Mouse (Mus musculus): ENCODE results near the gene Bin2.
A peak's percentile ranks its signal among the peaks of the same experiment; 100 is the strongest.
"Not testable (repeated sequence)": the region's sequence is repeated elsewhere in the genome, so short reads cannot be mapped to it uniquely, and the experiment has no call there.

Gene Bin2

GRCm38 (mm10) chr15:100615825-100616220, 53.5 kb downstream of the Bin2 start:
- peak; percentile 81 for DNase-seq (ENCODE audit: low spot score)

DNA sequence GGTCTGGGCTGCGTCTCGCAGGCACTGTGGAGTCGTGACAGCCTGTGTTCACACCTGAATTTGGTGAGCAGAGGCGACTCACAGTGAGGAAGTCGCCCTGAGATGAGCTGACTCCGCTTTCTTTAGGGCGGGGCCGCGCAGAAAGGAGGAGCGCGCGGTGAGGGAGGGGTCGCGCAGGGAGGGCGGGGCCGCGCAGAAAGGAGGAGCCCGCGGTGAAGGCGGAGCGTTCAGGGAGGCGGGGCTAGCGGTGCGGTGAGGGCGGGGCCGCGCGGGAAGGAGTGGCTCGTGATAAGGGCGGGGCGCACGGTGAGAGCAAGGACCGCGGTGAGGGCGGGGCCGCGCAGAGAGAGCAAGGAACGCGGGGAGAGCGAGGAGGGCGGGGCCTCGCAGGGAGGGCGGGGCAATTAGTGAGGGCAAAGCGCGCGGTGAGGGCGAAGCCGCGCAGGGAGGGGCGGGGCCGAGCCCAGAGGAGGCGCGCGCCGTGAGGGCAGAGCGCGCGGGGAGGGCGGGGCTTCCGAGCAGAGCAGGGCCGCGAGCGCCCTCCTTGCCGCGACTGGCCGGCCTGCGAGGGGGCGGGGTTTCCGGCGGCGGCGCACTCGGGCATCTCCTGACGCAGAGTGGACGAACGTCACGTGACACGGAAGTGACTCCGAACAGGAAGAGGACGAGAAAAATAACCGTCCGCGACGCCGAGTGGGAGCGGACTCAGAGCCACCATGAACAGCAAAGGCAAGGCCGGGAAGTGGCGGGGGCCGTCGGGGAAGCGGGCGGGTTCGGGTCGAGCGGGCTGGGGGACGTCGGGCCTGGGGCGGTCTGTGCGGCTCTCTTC, 54.1 kb downstream of the Bin2 start, which contains the start of gene Dazap2:
Dazap2 (plus strand) TSS at position 354 of the 829 bp plus-strand sequence.
- peak; percentile 94 for DNase-seq (ENCODE audit: low spot score)

DNA sequence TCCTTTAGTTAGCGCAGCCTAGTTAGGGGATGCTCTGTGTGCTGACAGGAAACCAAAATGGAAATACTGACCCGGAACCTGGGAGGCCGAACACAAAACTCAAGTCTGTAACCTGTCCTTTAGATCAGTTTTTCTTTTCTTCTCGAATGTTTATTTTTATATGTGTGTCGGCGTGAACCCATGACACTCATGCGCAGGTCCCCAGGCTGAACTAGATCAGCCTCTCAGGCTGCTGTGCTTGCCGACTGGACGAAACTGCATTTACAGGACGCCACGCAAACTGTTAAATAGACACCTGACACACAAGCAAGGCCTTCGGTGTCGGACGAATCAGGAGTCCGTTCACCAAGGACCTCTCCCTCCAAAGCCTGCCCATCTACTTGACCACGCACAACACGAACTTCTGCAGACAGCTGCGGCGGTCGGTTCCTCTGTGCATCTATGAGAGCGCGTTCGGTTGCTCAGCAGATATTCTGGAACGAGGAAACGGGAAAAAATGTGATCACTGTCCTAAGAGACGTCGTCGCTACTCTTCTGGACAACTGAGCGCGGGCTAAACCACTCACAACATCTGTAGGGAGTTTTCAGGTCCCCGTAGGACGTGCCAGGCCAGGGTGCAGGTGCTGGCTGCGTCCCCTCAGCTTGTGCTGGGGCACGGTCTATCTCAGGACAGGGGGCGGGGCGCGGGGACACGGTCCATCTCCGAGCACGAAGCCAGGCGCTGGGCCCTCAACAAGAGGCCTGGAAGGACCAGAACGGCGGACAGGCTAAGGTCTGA, 54.9 kb downstream of the Bin2 start:
- DNase-seq (ENCODE audit: low spot score), result no peak

DNA sequence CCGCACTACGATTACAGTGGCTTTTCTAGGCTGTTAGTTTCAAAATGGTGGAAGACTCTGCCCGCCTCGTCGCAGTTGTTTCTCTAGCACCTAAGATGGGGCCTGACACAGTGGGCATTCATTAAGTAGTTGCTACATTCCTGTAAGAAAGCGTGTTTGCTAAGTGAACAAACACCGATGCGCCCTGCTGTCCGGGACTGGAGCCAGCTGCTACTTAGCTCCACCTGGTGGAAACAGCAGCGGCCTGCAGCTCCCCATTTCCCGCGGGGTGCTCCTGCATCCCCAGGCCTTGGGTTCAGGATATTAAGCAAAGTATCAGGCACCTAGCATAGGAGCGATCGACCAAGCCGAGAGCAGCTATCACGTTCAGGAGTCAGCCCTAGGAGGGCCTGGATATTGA, 55.8 kb downstream of the Bin2 start:
- peak; percentile 63 for DNase-seq (ENCODE audit: low spot score)

GRCm38 (mm10) chr15:100612432-100612831, 56.9 kb downstream of the Bin2 start:
- DNase-seq (ENCODE audit: low spot score), result no peak

- no peak for DNase-seq (ENCODE audit: low spot score)
Measured at GRCm38 (mm10) chr15:100611951-100612350, 57.4 kb downstream of the Bin2 start.

GRCm38 (mm10) chr15:100606677-100607076, 62.7 kb downstream of the Bin2 start:
- not testable (repeated sequence) for DNase-seq (ENCODE audit: low spot score)

DNA sequence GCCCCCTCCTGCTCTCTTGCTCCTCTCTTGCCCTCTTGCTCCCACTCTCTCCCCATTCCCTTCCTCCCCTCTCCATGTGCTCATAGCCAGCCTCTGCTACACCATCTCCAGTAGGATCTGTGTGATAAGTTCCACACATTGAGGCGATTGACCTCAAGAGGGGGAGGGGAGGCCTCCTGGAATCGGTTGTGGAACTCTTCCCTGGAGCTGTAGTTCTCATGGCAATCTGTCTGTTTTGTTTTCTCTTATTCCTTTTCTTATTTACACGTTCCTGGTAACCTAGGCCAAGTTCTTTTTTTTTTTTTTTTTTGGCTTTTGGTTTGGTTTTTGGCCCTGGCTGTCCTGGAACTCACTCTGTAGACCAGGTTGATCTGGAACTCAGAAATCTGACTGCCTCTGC, 67.7 kb downstream of the Bin2 start:
- no peak for DNase-seq (ENCODE audit: low spot score)

- no peak for DNase-seq (ENCODE audit: low spot score)
Measured at GRCm38 (mm10) chr15:100600696-100601272, 68.6 kb downstream of the Bin2 start.

DNA sequence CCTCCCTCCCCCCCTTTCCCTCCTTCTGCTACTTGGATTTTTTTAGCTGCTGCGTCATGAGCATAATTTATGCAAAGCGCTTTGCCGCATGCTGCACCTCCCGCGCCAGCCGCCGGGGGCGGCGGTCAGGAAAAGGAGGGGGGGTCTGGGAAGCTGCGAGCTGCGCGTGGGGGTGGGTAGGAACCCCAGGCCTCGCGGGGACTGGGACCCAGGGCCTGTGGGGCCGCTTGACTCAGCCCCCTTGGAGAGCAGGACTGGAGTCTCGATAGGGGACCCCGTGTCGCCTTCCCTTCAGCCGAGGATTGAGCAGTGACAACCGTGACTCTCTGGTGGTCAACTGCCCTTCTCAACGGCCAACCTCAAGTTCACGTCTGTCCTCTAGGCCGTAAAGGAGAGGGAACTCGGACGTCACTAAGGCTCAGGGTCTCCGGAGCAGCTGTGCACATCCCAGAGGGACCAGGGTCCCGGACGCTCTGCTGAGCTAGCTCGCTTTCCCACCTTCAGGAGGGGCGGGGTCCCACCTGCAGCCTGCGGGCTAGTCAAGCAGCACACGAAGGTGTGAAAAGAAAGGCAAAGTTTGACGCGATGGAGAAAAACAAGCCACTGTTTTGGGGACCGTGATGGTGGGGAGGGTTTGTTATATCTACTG, 69.2 kb downstream of the Bin2 start:
- DNase-seq (ENCODE audit: low spot score), result peak; percentile 42

DNA sequence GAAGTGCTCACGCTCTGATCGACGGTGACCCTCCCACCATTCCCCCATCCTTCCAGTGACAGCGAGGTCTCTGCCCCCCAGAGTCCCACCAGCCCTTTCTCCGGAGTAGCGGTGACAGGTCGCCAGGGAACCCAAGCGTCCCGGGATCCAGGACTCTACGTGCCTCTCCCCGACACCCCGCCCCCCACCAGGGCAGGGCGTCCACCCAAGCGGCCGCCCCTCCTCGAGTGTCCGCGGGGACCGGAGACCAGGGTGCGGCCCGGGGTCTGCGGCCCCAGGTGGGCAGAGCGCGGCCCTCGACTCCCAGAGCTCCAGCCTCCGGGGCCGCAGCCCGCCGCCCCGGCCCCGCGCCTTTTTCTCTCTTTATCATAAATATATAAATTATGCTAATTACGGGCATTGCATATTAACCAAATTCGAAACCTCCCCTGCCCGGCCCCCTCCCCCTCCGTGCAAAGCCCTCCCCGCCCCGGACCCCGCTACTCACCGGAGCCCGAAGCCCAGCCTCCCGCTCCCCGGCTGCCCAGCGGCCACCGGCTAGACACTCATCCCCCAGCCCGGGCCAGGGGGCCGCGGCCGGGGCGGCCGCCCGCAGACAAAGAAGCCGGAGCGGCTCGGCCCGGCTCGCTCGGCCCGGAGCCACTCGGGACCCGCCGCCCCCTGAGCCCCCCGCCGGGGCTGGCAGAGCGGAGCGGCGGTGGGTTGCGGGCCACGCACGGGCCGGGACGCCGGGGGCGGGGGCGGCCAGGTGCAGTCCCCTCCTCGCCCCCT, 69.9 kb downstream of the Bin2 start, which contains the start of gene Pou6f1:
Pou6f1 (minus strand) TSS at position 709 of the 771 bp plus-strand sequence.
- peak; percentile 39 for DNase-seq (ENCODE audit: low spot score)

DNA sequence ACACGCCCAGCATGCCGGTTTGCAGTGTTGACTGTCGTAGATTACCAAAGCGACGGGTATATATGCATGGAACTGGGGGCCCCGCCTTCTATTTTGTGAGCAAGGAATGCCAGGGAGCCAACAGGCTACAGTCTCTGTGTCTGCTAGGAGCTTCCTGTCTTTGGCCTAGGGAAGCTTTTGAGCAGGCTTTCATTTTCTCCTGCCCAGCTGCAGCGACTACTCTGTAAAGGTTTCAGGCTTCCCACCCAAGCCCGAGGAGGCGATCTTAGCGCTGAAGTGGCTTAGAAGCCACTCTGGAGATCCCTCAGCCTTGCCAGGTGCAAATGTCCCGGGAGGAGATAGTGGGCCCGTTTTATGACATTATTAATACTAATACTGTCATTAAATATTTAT, 70.5 kb downstream of the Bin2 start:
- DNase-seq (ENCODE audit: low spot score), result no peak

DNA sequence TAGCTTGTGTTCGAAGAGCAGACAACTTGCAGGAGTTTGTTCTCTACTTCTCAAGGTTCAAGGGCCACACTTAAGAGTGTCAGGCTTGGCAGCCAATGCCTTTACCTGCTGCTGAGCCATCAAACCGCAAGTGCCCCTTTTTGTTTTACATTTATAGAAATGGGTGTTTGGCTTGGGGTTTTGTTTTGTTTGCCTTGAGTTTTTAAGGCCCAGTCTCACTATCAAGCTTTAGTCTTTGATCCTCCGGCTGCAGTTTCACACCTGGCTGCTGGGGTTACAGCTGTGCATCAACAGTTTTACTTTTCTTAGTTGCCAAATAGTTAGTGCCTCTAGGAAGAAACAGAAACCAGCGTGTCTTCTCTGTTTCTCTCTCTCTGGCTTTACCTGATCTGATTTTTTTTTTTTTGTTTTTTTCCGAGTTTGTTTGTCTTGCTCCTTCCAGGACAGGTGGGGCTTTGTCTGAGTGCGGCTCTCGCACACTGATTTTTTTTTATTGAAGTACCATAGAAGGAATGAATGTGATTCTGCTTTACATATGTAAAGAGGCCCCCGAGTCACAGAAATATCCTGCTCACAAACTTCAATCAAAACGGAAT, 71.0 kb downstream of the Bin2 start:
- DNase-seq (ENCODE audit: low spot score), result no peak

- DNase-seq (ENCODE audit: low spot score), result no peak
Measured at GRCm38 (mm10) chr15:100592817-100593216, 76.5 kb downstream of the Bin2 start.

Measured in ovary, postnatal 10 days (tissue).